Mouse (Mus musculus) embryo, embryonic 10 days (tissue): ENCODE data around the gene Prr29.

Source experiments
- DNase-seq: peaks from one replicate; pipeline ENCODE4 v3.0.0-alpha.2; 2015; ENCODE audit warnings: low spot score

The Prr29 gene

DNA sequence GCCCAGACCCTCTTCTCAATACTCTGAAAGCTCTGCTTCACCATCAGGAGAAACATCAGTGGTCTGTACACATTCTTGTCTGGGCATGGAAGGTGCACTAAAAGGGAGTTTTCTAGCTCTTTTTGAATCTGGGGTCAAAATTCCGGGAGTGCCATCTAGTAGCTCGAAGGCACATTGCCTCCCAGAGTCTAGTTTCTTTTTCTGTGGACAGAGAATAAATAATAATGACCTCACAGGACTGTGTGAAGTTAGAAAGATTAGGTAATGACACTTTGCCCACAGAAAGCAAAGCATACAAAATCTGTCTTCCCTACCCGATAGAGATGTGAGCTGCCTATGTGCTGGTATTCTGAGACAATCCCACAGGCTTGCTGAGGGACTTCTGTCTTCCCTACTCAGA, 45.2 kb downstream of the Prr29 start:
- no peak for DNase-seq

DNA sequence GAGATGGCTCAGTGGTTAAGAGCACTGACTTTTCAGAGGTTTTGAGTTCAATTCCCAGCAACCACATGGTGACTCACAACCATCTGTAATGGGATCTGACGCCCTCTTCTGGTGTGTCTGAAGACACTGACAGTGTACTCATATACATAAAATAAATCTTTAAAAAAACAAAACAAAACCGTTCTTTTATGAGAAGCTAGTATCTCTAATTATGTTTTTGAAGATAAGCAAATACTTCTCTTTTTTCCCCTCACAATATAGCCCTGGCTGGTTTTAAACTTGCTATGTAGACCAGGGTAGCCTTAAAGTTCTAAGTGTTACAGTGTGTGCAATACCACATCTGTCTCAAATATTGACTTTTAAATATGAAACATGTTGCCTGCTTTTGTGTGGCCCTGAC, 45.9 kb downstream of the Prr29 start:
- DNase-seq, result no peak

DNA sequence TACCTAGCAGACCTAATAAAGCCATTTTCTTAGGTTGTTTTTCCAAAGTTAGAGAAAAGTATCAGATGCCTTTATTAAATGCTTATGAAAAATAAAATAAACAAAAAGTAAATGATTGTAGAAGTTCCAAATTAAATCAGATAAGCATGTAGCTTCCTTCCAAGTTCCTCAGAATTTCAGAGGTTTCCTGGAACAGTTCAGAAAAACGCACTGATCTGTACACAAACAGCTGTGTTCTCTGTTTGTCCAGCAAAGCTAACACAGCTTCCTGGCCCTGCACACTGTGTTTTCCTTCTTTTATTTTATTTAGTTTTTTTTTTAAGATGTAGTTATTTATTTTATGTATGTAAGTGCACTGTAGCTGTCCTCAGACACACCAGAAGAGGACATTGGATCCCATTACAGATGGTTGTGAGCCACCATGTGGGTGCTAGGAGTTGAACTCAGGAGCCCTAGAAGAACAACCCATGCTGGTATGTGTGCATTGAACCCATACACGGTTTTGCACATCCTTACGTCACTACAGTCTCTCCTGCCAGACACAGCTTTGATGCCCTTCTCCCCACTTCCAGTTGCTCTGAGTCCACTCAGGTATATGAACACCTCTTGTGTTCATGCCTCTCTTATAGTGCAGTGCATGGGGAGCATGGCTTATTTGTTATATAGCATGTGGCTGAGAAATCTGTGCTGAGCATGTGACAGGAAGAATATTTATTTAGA, 47.5 kb downstream of the Prr29 start:
- DNase-seq, result no peak

DNA sequence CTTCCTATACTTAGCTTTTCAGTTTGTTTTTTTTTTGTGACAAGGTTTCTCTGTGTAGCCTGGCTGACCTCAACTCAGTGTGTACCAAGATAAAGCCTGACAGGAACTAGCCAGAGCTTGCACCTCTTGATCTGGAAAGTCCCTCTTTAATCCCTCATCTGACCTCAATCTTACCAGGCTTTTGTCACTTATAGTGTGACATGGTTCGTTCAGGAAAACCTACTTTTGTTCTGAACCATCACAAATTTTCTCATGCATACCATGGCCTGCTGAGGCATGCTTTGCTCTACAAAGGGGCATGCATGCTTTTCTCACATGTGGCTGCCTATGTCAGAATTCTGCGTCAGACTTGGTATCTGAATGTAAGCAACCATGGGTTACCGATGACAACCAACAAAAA, 51.1 kb downstream of the Prr29 start:
- no peak for DNase-seq

DNA sequence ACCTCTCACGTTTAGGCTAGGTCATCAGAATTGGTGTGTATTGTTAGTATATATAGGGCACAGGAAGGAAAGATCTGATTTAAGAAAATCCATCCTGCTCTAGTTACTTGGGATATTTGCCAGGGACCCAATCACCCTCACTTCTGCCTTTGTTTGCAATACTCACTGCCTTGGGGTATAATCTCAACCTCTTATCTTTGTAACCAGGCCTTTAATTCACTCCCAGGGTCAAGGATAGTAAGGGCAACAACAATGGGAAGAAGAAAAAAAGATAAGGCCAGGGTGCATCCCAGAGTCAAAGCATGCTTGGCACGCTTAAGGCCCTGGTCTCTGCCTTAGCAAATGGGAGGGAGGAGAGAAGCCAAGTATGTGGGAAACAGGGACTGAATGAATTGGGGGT, 52.6 kb downstream of the Prr29 start:
- DNase-seq, result no peak

DNA sequence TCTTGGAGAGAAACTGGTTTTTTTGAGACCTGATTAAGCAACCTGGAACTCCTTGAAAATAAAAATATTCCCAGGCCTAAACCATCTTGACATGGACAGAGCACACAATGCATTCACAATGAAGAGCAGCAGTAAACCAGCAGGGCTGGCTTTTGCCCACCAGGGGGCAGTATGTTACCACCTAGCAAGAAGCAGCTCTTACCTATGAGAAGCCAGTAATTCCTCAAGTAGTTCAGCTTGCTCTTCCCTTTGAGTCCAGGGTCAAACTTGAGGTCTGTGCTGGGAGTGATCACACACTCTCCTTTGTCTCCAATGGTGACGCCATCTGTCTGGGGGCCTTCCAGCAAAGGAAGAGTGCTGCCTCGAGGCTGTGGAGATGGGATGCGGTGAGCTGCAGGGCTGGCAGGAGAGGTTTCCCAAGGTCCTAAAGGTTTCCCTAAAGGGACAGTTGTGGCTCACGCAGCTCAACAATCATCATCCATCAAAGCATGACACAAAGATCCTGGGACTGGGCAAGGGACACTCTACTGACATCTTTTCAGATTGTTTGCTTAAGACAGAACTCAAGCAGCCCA, 53.4 kb downstream of the Prr29 start:
- DNase-seq, result peak; percentile 86

DNA sequence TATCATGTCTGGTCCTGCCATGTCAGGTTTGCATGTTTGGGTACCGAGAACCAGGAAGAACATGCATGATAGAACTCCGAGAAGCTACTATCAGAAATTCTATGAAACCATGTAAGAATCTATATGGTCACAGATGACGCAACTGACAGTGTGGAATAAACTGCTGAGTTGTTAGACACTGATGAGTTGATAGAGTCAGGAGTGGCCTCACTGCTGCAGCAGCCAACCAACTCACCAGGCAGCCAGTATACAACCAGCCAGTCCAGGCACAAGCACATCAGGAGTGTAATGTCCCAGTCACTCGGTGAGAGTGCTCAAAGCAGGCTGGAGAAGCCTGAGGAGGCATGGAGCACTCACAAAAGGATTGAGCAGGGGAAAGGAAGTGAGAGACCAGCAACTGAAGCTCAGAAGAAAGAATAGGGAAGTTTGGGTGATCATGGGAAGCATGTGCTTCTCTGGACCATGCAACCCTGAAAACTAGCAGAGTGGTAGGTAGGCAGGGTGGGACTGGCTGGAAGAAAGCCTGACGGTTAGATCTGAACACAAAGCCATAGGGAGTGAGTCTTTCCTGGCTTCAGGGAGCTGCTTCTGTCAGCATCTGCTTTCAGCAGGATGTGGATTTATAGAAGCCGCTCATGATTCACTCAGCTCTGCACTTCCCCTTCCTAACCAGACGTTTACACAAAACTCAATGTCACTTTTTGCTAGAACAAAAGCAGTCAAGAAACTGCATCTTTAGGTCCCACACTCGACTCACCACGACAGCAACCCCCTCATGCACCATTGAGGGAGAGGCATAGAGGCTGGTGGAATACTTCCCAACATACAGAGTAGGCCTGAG, 54.2 kb downstream of the Prr29 start:
- no peak for DNase-seq

DNA sequence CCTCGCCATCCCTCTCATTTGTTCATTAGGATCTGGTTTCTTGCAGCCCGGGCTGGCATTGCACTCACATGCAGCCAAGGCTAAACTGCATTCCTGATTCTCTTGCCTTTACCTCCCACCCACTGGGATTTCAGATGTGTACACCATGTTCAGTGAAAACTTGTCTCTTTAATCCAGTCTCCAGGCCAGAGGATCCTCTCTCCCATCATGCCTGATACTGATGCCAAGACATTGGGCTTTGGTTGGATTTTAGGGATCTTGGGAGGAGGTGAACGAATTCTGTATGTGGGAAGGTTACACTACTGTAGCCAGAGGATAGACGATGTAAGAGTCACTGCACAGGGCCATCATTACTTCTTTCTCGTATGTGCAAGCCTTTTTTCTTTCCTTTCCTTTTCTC, 59.9 kb downstream of the Prr29 start:
- DNase-seq, result no peak

DNA sequence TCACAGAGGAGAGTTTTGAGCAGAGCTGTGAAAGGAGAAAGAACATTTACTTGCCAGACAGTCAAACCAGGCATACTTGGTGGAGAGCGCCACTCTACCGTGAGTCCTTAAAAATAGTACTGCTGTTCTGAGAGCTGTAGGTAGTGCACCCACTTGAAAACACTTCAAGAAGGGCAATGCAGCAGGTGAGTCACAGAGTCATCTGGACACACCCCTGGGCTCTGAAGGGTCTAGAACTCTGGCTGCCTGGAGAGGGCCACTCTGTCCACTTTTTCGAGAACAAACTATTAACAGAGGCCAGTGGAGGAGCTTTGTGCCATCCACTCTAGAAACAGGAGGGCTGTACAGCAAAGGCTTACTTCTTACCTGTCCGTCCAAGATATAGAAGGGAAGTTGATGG, 61.2 kb downstream of the Prr29 start:
- no peak for DNase-seq
